Mouse (Mus musculus) intestine, embryonic 16.5 days (tissue): ENCODE data around the gene Cdk5r2. TPM values are rescaled to one million over a fixed set of nuclear protein-coding genes. Genes with fewer than 3 reads are reported as not detected.

Source experiments
- ATAC-seq: fragments of 200-750 bp; cut with Nextera tagmentation; 2 replicates; pipeline ENCODE4 v1.8.0; 2017; ENCODE audit warnings: moderate TSS enrichment, moderate library complexity
- H3K27ac ChIP-seq: fragments of 300-500 bp; sonication (generic); 2 replicates; pipeline ENCODE4 v1.5.1; 2014; ENCODE audit warnings: mild to moderate bottlenecking, low read length
- H3K27me3 ChIP-seq: fragments of 300-500 bp; sonication (generic); replicated peaks from 2 replicates; pipeline ENCODE4 v1.6.1; 2014; ENCODE audit warnings: low read length, control low read depth, mixed read lengths; ENCODE audit not compliant: control insufficient read depth, insufficient read depth
- H3K36me3 ChIP-seq: fragments of 300-500 bp; sonication (generic); 2 replicates; pipeline ENCODE4 v1.6.1; 2014; ENCODE audit warnings: low read length, control low read depth; ENCODE audit not compliant: control insufficient read depth, insufficient read depth
- H3K4me1 ChIP-seq: fragments of 300-500 bp; sonication (generic); 2 replicates; pipeline ENCODE4 v1.6.1; 2014; ENCODE audit warnings: low read length, control low read depth, mixed read lengths; ENCODE audit not compliant: control insufficient read depth, insufficient read depth
- H3K4me2 ChIP-seq: fragments of 300-500 bp; sonication (generic); 2 replicates; pipeline ENCODE4 v1.6.1; 2014; ENCODE audit warnings: low read depth, low read length, control low read depth
- H3K4me3 ChIP-seq: fragments of 300-500 bp; sonication (generic); 2 replicates; pipeline ENCODE4 v1.5.1; 2014; ENCODE audit warnings: mild to moderate bottlenecking, low read length
- H3K9ac ChIP-seq: fragments of 300-500 bp; sonication (generic); 2 replicates; pipeline ENCODE4 v1.6.1; 2014; ENCODE audit warnings: low read depth, low read length
- H3K9me3 ChIP-seq: fragments of 300-500 bp; sonication (generic); 2 replicates; pipeline ENCODE4 v1.6.1; 2016; ENCODE audit warnings: low read length, control low read depth; ENCODE audit not compliant: control insufficient read depth
- WGBS: fragments of 180-500 bp; shearing (Covaris S2); extraction: QIAGEN DNeasy Blood & Tissue Kit; methylation state at CpG from one replicate; pipeline ENCODE4 v1.1.7; 2014; 5-methylcytosine and 5-hydroxymethylcytosine counted together
- polyA plus RNA-seq: library from polyadenylated mRNA; unstranded; fragments of >200 nt; fragmentation: Nextera tagmentation; extraction: Ambion mirVana; gene quantifications from 2 replicates; pipeline ENCODE4 v1.2.1, GENCODE M21; 2015

Cdk5r2 gene
- polyA plus RNA-seq, 1 experiment from 2014 or later, result 0.07 TPM

DNA sequence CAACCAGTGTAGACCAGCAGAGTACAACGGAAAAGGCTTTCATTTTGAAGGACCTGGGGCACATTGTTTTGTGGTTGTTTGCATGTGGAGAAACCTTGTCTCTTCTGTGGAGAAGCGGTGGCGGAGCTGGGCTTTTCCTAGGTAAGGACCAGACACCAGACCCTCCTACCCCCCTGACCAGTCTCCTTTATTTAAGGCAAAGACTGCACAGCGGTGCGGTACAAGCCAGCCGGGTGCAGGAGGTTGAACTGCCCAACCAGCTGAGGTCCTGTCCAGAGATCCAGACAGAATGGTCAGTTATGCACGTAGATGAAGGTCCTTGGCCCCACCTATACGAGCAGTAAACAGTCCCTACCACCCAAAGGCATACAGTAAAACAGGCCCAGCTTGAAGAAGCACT, 28.1 kb downstream of the Cdk5r2 start:
- WGBS, result 4% methylated on average over 8 of the region's 8 CpGs
- H3K9me3 ChIP-seq, result no peaks in the 10 kb centered on the region
- 0 out of 2 replicates have a peak overlapping the region, but pooled peaks have one; percentile 38 for H3K4me3 ChIP-seq
- H3K27ac ChIP-seq, result no peak overlapping the region
- H3K9ac ChIP-seq, result no peak overlapping the region
- H3K27me3 ChIP-seq, result peaks cover 71% of the 10 kb centered on the region
- H3K36me3 ChIP-seq, result no peaks in the 10 kb centered on the region
- no peak overlapping the region for H3K4me2 ChIP-seq
- no peak for ATAC-seq
- H3K4me1 ChIP-seq, result peaks cover 20% of the 10 kb centered on the region

DNA sequence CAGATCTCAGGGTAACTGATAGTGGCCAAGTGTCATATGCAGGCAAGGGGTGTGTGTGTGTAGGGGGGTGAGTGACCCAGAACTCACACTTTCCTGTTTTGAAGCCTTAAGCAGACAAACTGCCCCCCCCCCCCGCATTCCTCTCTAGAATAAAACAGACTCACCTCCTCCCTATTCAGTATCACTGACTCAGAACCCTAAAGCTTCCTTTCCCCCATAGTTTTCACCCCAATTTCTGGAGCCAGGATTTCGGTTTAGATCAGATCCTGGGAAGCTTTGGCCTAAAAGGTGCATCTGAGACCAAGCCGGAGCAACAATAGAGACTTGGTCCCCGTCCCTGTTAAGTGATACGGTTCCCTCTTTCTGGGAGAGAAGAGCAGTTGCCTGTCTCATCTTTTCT, 28.7 kb downstream of the Cdk5r2 start:
- WGBS, result 19% methylated on average over 5 of the region's 5 CpGs
- H3K27ac ChIP-seq, result no peak overlapping the region
- no peaks in the 10 kb centered on the region for H3K9me3 ChIP-seq
- H3K4me1 ChIP-seq, result peaks cover 20% of the 10 kb centered on the region
- H3K9ac ChIP-seq, result no peak overlapping the region
- no peaks in the 10 kb centered on the region for H3K36me3 ChIP-seq
- H3K4me2 ChIP-seq, result no peak overlapping the region
- no peak for ATAC-seq
- no peak overlapping the region for H3K4me3 ChIP-seq
- peaks cover 68% of the 10 kb centered on the region for H3K27me3 ChIP-seq

DNA sequence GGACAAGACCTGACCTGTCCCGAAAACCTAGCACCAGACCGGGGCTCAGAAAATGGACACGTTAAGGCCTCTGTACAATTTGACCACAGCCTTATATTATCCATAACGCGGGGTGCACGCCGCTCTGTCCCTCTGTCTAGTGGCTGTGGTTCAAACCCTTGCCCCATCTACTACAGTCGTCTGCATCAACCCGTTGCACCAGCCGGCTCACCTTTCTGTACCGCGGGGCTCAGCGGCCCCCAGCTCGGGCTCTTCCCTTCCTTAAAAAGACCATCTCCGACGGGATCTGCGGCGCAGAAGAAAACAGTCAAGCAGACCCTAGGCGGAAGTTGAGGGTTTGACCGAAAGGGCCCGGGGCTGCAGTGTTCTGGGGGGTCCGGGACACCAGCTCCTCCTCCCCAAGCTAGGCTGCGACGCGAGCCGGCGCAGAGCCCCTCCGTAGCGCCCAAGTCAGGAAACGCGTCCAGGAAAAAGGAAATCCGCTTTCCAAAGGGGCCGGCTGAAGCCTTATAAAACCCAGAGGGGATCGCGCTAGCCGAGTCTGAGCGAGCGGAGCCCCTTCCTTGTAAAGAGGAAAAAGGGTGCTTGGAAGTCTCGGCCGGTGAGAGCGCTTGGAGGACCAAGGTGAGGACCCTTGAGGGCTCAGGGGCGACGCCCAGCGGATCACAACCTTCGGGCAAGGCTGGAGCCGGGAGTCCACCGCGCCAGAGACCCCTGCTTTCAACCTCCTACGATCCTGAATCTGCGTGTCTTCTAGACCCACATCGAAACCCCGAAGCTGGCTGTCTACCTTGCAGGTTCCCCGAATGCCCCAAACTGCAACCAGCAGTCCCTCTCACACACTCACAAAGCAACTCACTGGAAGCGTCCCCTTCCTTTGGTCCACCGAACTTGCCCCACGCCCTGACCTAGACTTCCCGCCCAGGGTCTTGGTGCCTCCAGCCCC, 29.7 kb downstream of the Cdk5r2 start:
- Histone ChIP-seq H3K4me2 (peak overlapping the region; percentile 40), H3K27me3 (peaks cover 68% of the 10 kb centered on the region), H3K4me1 (peaks cover 20% of the 10 kb centered on the region), H3K27ac (no peak overlapping the region; the same call in 1 of the 2 replicates), H3K9ac (no peak overlapping the region), H3K4me3 (peak overlapping the region; percentile 27), H3K36me3 (no peaks in the 10 kb centered on the region), H3K9me3 (no peaks in the 10 kb centered on the region)
- no peak for ATAC-seq
- WGBS, result under 1% methylated on average over 57 of the region's 57 CpGs

DNA sequence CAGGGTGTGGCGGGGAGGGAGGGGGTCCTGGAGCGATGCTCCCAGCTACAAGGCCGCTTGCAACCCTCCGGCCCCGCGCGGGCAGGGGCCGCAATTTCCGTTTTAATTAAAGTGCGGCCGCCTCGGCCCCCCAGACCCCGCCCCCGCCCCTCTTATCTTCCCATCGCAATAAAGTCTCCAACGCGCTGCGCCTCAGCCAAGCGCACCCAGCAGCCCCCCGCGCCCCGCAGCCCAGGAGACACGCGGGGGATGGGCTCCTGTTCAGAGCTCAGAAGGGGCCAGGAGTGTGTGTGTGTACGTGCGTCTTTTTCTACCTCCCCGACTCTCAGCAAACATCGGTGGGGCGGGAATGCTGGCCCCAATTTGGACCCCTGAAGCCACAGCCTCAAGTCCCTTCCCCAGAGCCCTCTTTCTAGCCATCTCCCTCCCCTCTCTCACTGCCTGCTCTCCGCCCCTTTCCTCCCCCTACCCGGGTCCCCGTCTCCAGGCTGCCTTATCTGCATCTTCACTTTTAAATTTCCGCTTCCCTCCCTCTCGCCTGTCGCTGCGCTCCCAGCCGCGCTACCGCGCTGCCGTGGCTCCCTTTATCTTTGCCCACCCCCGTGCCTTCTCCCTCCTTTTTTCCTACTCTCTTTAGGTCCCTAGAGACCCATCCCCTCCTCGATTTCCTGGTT, 30.8 kb downstream of the Cdk5r2 start, which contains the start of gene Fev:
TSS of gene Fev (minus strand) at position 51 of the 674 bp plus-strand sequence.
- peak within 1 kb of the TSS; percentile 27 for H3K4me3 ChIP-seq
- no peak within 1 kb of the TSS for H3K9ac ChIP-seq
- H3K27ac ChIP-seq, result no peak within 1 kb of the TSS; the same call in 1 of the 2 replicates
- peak within 1 kb of the TSS; percentile 40 for H3K4me2 ChIP-seq
- ATAC-seq, result no peak
- no peaks in the 10 kb centered on the region for H3K9me3 ChIP-seq
- peaks cover 20% of the 10 kb centered on the region for H3K4me1 ChIP-seq
- 1% methylated on average over 43 of the region's 43 CpGs for WGBS
- H3K27me3 ChIP-seq, result peaks cover 78% of the 10 kb centered on the region
- no peaks in the 10 kb centered on the region for H3K36me3 ChIP-seq

DNA sequence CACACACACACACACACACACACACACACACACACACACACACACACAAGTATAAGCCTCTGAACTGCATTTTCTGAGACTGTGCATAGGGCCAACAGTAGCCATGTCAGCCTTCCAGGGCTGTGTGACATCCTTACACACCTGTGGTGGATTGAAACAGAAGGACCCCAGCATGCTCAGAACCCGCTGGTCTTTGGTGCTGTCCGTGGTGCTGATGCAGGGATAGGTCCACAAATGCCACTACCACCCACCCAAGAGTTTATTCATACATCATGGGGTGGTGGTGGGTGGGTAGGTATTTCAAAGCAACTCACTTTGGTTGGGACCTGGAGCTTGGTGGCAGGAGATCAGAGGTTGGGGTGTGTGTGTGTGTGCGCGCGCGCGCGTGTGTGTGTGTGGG, 36.8 kb downstream of the Cdk5r2 start:
- no peak overlapping the region for H3K27ac ChIP-seq
- H3K9ac ChIP-seq, result no peak overlapping the region
- no peaks in the 10 kb centered on the region for H3K36me3 ChIP-seq
- peaks cover 62% of the 10 kb centered on the region for H3K27me3 ChIP-seq
- 0% methylated on average over 2 of the region's 8 CpGs for WGBS
- H3K9me3 ChIP-seq, result no peaks in the 10 kb centered on the region
- H3K4me2 ChIP-seq, result no peak overlapping the region
- no peak for ATAC-seq
- H3K4me1 ChIP-seq, result peaks cover 6% of the 10 kb centered on the region
- no peak overlapping the region for H3K4me3 ChIP-seq

DNA sequence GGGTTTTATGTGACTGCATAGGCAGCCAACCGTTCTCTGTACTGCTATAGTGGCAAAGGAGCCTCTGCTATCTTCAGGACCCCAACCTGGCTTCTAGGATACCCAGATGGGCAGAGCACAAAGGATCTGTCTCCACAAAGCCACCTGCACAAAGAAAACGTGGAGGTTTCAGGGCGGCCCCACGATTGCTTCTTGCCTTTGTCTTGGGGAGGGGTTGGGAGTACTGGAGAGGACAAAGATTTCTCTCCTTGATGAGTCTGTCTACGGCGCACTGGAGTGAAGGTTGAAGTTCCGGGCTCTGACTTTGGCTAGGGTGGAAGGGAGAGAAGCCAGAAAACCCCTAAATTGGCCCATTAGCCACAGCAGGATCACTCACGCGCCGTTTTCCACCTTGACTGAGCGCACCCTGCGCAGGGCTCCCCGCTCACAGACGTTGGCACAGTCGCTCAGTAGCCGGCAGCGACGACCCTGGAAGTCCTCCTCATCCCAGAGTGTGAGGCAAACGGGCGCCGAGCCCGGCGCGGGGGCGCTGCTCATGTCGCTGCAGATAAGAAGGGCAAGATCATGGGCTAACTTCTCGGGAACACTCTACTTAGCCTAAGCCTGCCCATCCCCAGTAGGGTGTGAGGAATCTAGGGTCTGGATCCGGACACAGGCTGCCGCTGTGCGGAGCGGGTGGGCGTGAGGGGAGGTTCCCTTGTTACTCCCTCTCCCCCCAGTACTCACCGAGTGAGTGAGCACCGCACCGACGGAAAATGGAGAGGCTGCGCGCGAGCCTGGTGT, 37.8 kb downstream of the Cdk5r2 start:
- Histone ChIP-seq H3K4me3 (peak overlapping the region; percentile 21), H3K36me3 (no peaks in the 10 kb centered on the region), H3K27me3 (peaks cover 57% of the 10 kb centered on the region), H3K27ac (no peak overlapping the region), H3K9ac (no peak overlapping the region), H3K4me1 (peaks cover 6% of the 10 kb centered on the region), H3K4me2 (peak overlapping the region; percentile 30), H3K9me3 (no peaks in the 10 kb centered on the region)
- 0 out of 2 replicates have a peak, but pooled peaks have one; percentile 27 for ATAC-seq
- 3% methylated on average over 39 of the region's 39 CpGs for WGBS

DNA sequence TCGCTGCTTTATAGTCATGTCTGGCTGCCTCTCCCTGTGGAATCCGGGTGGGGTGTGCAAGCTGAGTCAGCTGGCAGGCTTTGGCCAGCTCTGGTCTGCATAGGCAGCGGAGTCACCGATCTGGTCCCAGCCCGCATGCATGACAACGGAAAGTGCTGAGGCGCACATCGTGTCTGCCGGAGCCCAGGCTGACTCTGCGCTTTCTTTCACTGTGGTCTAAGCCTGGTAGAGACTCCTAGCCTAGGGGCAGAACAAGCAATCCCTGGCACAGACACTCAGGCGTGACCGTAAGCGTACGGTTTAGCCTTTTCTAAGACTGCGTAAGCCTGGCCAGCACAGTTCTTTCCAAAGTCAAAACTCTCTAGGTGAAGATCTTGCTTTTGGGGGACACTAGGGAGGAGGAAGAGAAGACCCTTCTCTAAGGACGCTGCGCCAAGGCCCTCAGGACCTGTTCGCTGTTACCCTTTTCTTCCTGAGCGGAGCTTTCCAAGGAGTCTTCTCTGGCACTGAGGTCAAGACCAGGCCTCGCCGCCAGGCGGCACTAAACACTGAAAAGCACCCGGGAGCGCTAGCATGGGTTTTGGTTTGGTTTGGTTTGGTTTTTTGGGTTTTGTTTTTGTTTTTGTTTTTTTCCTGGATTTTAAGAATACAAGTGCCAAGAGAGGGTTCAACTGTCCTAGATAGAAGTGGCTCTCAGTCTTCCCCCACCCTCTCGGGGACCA, 38.6 kb downstream of the Cdk5r2 start, which contains the start of gene Cryba2:
TSS of gene Cryba2 (minus strand) at position 10 of the 722 bp plus-strand sequence.
- WGBS, result 4% methylated on average over 25 of the region's 25 CpGs
- H3K36me3 ChIP-seq, result no peaks in the 10 kb centered on the region
- H3K4me1 ChIP-seq, result peaks cover 6% of the 10 kb centered on the region
- no peak within 1 kb of the TSS for H3K9ac ChIP-seq
- H3K27ac ChIP-seq, result no peak within 1 kb of the TSS
- peak within 1 kb of the TSS; percentile 30 for H3K4me2 ChIP-seq
- peaks cover 55% of the 10 kb centered on the region for H3K27me3 ChIP-seq
- ATAC-seq, result 0 out of 2 replicates have a peak, but pooled peaks have one; percentile 34
- H3K4me3 ChIP-seq, result peak within 1 kb of the TSS; percentile 21
- H3K9me3 ChIP-seq, result no peaks in the 10 kb centered on the region

DNA sequence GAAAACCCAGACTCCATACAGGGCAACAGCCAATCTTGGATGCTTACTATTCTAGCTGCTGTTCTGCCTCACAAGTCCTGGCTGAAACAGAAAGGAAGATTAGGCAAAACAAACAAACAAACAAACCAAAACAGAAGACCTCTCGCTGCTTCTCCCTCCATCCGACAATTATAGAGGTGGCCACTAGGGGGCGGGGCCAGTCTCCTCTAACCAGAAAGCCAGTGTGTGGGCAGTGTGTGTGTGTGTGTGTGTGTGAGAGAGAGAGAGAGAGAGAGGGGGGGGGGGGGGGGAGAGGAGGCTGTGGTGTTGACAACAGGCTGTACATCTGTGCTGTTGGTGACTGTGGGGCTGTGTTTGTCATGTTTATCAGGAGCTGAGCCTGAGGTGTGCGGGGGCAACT, 40.2 kb downstream of the Cdk5r2 start:
- peaks cover 50% of the 10 kb centered on the region for H3K27me3 ChIP-seq
- peaks cover 6% of the 10 kb centered on the region for H3K4me1 ChIP-seq
- H3K27ac ChIP-seq, result no peak overlapping the region
- no peaks in the 10 kb centered on the region for H3K9me3 ChIP-seq
- H3K4me3 ChIP-seq, result no peak overlapping the region
- H3K4me2 ChIP-seq, result no peak overlapping the region
- H3K9ac ChIP-seq, result no peak overlapping the region
- H3K36me3 ChIP-seq, result no peaks in the 10 kb centered on the region
- ATAC-seq, result no peak
- WGBS, result 20% methylated on average over 4 of the region's 4 CpGs
